Mouse (Mus musculus): ENCODE measurements at regions not wholly inside any gene's neighbourhood (a gene's known extent, or its start where the extent isn't known, plus 50 kb on each side); places are given as distances from the start of the nearest gene placed in this dataset.

GRCm38 (mm10) chr12:118647270-118648042, 198.7 kb upstream of the Sp8 start:
- TF ChIP-seq CTCF (conservative IDR thresholded peaks at IDR 0.05): no peak

GRCm38 (mm10) chr12:118640925-118641324, 205.2 kb upstream of the Sp8 start:
- no peak for DNase-seq (ENCODE audit: low spot score in 2 of 2)
- H3K27ac ChIP-seq: no peak overlapping the region
- no peak overlapping the region for H3K4me3 ChIP-seq
- no peak for TF ChIP-seq CTCF (conservative IDR thresholded peaks at IDR 0.05)

More at GRCm38 (mm10) chr12:118647270-118648042, 198.7 kb upstream of the Sp8 start:
- no peak for DNase-seq (ENCODE audit: low spot score in 2 of 2)
- Histone ChIP-seq H3K4me3 (no peak overlapping the region), H3K27ac (no peak overlapping the region)

- DNase-seq (ENCODE audit: low spot score in 2 of 2): no peak
- no peak overlapping the region for H3K4me3 ChIP-seq
- TF ChIP-seq CTCF (conservative IDR thresholded peaks at IDR 0.05): no peak
- H3K27ac ChIP-seq: no peak overlapping the region
Measured at GRCm38 (mm10) chr12:118637214-118637613, 208.9 kb upstream of the Sp8 start.

GRCm38 (mm10) chr12:118635456-118635855, 210.7 kb upstream of the Sp8 start:
- no peak for TF ChIP-seq CTCF (conservative IDR thresholded peaks at IDR 0.05)
- DNase-seq (ENCODE audit: low spot score in 2 of 2): no peak
- Histone ChIP-seq H3K27ac (no peak overlapping the region), H3K4me3 (no peak overlapping the region)

- Histone ChIP-seq H3K27ac (no peak overlapping the region), H3K4me3 (no peak overlapping the region)
- DNase-seq (ENCODE audit: low spot score in 2 of 2): no peak
- no peak for TF ChIP-seq CTCF (conservative IDR thresholded peaks at IDR 0.05)
Measured at GRCm38 (mm10) chr12:118630373-118630772, 215.8 kb upstream of the Sp8 start.

GRCm38 (mm10) chr12:118621697-118622485, 224.2 kb upstream of the Sp8 start:
- no peak for TF ChIP-seq CTCF (conservative IDR thresholded peaks at IDR 0.05)
- H3K4me3 ChIP-seq: no peak overlapping the region
- DNase-seq (ENCODE audit: low spot score in 2 of 2): no peak
- no peak overlapping the region for H3K27ac ChIP-seq

- TF ChIP-seq CTCF (conservative IDR thresholded peaks at IDR 0.05): no peak
- H3K4me3 ChIP-seq: no peak overlapping the region
- DNase-seq (ENCODE audit: low spot score in 2 of 2): no peak
- H3K27ac ChIP-seq: no peak overlapping the region
Measured at GRCm38 (mm10) chr12:118620847-118621636, 225.1 kb upstream of the Sp8 start.

- Histone ChIP-seq H3K4me3 (no peak overlapping the region), H3K27ac (no peak overlapping the region)
- DNase-seq (ENCODE audit: low spot score in 2 of 2): no peak
- no peak for TF ChIP-seq CTCF (conservative IDR thresholded peaks at IDR 0.05)
Measured at GRCm38 (mm10) chr12:118597015-118597414, 249.1 kb upstream of the Sp8 start.

- no peak overlapping the region for H3K27ac ChIP-seq
- no peak for DNase-seq (ENCODE audit: low spot score in 2 of 2)
- no peak overlapping the region for H3K4me3 ChIP-seq
- no peak for TF ChIP-seq CTCF (conservative IDR thresholded peaks at IDR 0.05)
Measured at GRCm38 (mm10) chr12:118594781-118595574, 251.2 kb upstream of the Sp8 start.

GRCm38 (mm10) chr12:118583829-118584628, 262.1 kb upstream of the Sp8 start:
- TF ChIP-seq CTCF (conservative IDR thresholded peaks at IDR 0.05): no peak
- 0 out of 2 replicates have a peak overlapping the region, but pooled peaks have one; percentile 17 for H3K4me3 ChIP-seq
- DNase-seq (ENCODE audit: low spot score in 2 of 2): no peak
- no peak overlapping the region for H3K27ac ChIP-seq

- TF ChIP-seq CTCF (conservative IDR thresholded peaks at IDR 0.05): no peak
- DNase-seq (ENCODE audit: low spot score in 2 of 2): peak in 1 of 2 experiments; percentile 1
- Histone ChIP-seq H3K27ac (no peak overlapping the region), H3K4me3 (no peak overlapping the region)
Measured at GRCm38 (mm10) chr12:118569811-118570210, 268.6 kb upstream of the Sp4 start.

Measured in layer of hippocampus, adult 2 months (tissue).